Mouse (Mus musculus) midbrain, embryonic 11.5 days (tissue): ENCODE measurements at regions not wholly inside any gene's neighbourhood (a gene's known extent, or its start where the extent isn't known, plus 50 kb on each side); places are given as distances from the start of the nearest gene placed in this dataset.

Source experiments
- ATAC-seq: fragments of 200-750 bp; cut with Nextera tagmentation; 2 replicates; pipeline ENCODE4 v1.8.0; 2017; ENCODE audit warnings: moderate TSS enrichment, moderate library complexity; ENCODE audit not compliant: low FRiP score
- DNase-seq: peaks from one replicate; pipeline ENCODE4 v3.0.0; 2015; ENCODE audit warnings: low spot score; ENCODE audit errors: missing footprints
- H3K27ac ChIP-seq: fragments of 300-500 bp; sonication (generic); 2 replicates; pipeline ENCODE4 v1.5.1; 2014; ENCODE audit warnings: low read depth, low read length
- H3K27me3 ChIP-seq: fragments of 300-500 bp; sonication (generic); 2 replicates; pipeline ENCODE4 v1.6.1; 2014; ENCODE audit warnings: mild to moderate bottlenecking, low read length, moderate library complexity, mixed read lengths; ENCODE audit not compliant: control insufficient read depth, insufficient read depth
- H3K36me3 ChIP-seq: fragments of 300-500 bp; sonication (generic); 2 replicates; pipeline ENCODE4 v1.6.1; 2014; ENCODE audit warnings: mild to moderate bottlenecking, low read length, moderate library complexity, mixed read lengths; ENCODE audit not compliant: control insufficient read depth, insufficient read depth
- H3K4me1 ChIP-seq: fragments of 300-500 bp; sonication (generic); 2 replicates; pipeline ENCODE4 v1.6.1; 2014; ENCODE audit warnings: low read length; ENCODE audit not compliant: control insufficient read depth, insufficient read depth
- H3K4me2 ChIP-seq: fragments of 300-500 bp; sonication (generic); 2 replicates; pipeline ENCODE4 v1.6.1; 2014; ENCODE audit warnings: mild to moderate bottlenecking, moderate library complexity
- H3K4me3 ChIP-seq: fragments of 300-500 bp; sonication (generic); 2 replicates; pipeline ENCODE4 v1.5.1; 2014; ENCODE audit warnings: low read depth, low read length
- H3K9ac ChIP-seq: fragments of 300-500 bp; sonication (generic); 2 replicates; pipeline ENCODE4 v1.6.1; 2014; ENCODE audit warnings: low read length
- H3K9me3 ChIP-seq: fragments of 300-500 bp; sonication (generic); 2 replicates; pipeline ENCODE4 v1.6.1; 2016; ENCODE audit warnings: low read length; ENCODE audit not compliant: control insufficient read depth
- WGBS: fragments of 180-500 bp; shearing (Covaris S2); extraction: QIAGEN DNeasy Blood & Tissue Kit; methylation state at CpG from one replicate; pipeline ENCODE4 v1.1.7; 2014; 5-methylcytosine and 5-hydroxymethylcytosine counted together

DNA sequence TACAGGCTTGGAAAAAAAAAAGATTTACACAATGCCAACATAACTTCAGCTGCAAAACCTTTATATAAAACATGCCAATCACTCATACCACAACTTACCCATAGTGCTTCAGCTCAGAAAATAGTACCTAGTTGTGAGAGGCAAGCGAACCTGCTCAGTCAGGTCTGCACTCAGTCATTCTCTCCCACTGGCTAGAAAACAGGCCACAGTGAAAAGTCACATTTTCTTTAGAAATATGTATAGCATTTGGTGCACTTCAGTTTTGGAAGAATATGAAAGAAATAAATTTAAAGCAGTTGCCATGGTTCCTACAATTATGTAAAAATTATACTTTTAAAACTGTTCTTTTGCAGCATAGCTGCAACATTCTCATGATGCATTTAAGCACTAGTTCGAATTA is 398.5 kb upstream of the Pdgfd start:
- Histone ChIP-seq H3K4me3 (no peak overlapping the region), H3K9ac (no peak overlapping the region), H3K27me3 (no peaks in the 10 kb centered on the region), H3K4me1 (no peaks in the 10 kb centered on the region), H3K27ac (no peak overlapping the region), H3K36me3 (no peaks in the 10 kb centered on the region), H3K4me2 (no peak overlapping the region), H3K9me3 (no peaks in the 10 kb centered on the region)
- DNase-seq, result no peak
- WGBS, result 88% methylated on average over 2 of the region's 2 CpGs
- no peak for ATAC-seq

DNA sequence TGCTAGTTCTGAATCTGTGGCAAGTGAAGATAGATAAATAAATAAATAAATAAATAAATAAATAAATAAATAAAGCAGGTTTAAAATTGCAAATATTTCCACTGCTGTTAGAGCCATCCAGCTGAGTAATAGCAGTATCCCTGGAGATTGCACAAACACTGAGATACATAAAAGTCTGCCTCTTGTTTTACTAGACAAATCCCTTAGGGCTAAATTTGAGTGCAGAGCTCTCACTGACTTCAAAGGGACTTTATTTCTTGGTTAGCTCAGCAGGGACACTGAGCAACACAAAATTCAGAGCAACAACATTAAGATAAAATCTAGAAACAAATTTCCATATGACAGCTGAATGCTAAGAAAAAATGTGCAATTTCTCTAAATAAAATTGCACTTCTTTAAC is 397.2 kb upstream of the Pdgfd start:
- Histone ChIP-seq H3K9me3 (no peaks in the 10 kb centered on the region), H3K4me3 (no peak overlapping the region), H3K4me2 (no peak overlapping the region), H3K27me3 (no peaks in the 10 kb centered on the region), H3K4me1 (no peaks in the 10 kb centered on the region), H3K36me3 (no peaks in the 10 kb centered on the region), H3K27ac (no peak overlapping the region), H3K9ac (no peak overlapping the region)
- no peak for DNase-seq
- ATAC-seq, result no peak
